Mouse (Mus musculus) spleen, adult 2 months (tissue): ENCODE measurements around the gene Zdhhc7.

Experiments used
- CTCF ChIP-seq: fragments of 200-500 bp; IDR thresholded peaks from 2 replicates; pipeline ENCODE4 v1.5.1; 2011; ENCODE audit warnings: mild to moderate bottlenecking, inconsistent platforms; ENCODE audit not compliant: insufficient read depth, insufficient read length, insufficient replicate concordance; ENCODE audit errors: extremely low read depth
- POLR2A ChIP-seq: fragments of 200-500 bp; IDR thresholded peaks from 2 replicates; pipeline ENCODE4 v1.6.1; 2011; ENCODE audit warnings: low read depth, low read length, inconsistent platforms

- no peak for TF ChIP-seq POLR2A
- TF ChIP-seq CTCF: no peak
Measured at GRCm38 (mm10) chr8:120034471-120034870, 66.8 kb downstream of the Zdhhc7 start.
